Comparison of ENCODE assay signal across 16 mouse cellular contexts in genomic region chr16:57563453-57563852, GRCm38 (mm10). TPM values are rescaled to one million over a fixed set of nuclear protein-coding genes. Genes with fewer than 3 reads are reported as not detected.
DNase-seq lines count a peak whose midpoint lies in the region; ATAC-seq and TF ChIP-seq lines count a peak whose summit lies in the region.
"Had no signal": no experiment of that assay in that cellular context is flagged by ENCODE, and none has a peak within 500 bp of the region (broad histone marks: within the 10 kb centered on the region; RNA-seq: fewer than 3 reads in every experiment).

No protein-coding gene starts in this region.

- no peaks in the 10 kb centered on the region; the same call in 1 of the 2 replicates for H3K36me3 ChIP-seq in heart, embryonic 15.5 days
- no peaks in the 10 kb centered on the region for H3K36me3 ChIP-seq in heart, embryonic 10.5 days
- H3K36me3 ChIP-seq in liver, adult 2 months (ENCODE audit: control insufficient read depth, insufficient read depth, low read length) = no peaks in the 10 kb centered on the region
- H3K36me3 ChIP-seq in liver, embryonic 11.5 days (ENCODE audit: control insufficient read depth, insufficient read depth, low read length) = no peaks in the 10 kb centered on the region
- peaks cover 3% of the 10 kb centered on the region for H3K36me3 ChIP-seq in myocyte (ENCODE audit: control insufficient read depth, insufficient read depth)
- H3K36me3 ChIP-seq: hindbrain, embryonic 15.5 days; midbrain, embryonic 15.5 days had no signal

- DNase-seq in heart, embryonic 10.5 days (ENCODE audit: low spot score) = no peak
- DNase-seq in liver, adult 2 months (ENCODE audit: extremely low read depth, low read depth, low spot score) = peak; percentile 37
- no peak for DNase-seq in liver, embryonic 11.5 days (ENCODE audit: low spot score)
- DNase-seq in NIH3T3 (ENCODE audit: low read depth) = peak; percentile 67
- DNase-seq in embryo, embryonic 10 days (ENCODE audit: low spot score) = no peak
- DNase-seq in adrenal gland, postnatal 4 days (ENCODE audit: low spot score in 2 of 2) = no peak
- DNase-seq: adrenal gland, adult 2 months; cerebellum, adult 9-10 months; thymus, postnatal 4 days had no signal

- H3K9ac ChIP-seq in heart, embryonic 15.5 days = no peak overlapping the region
- H3K9ac ChIP-seq in liver, adult 2 months (ENCODE audit: low read depth, low read length) = no peak overlapping the region
- no peak overlapping the region for H3K9ac ChIP-seq in liver, embryonic 11.5 days (ENCODE audit: low read depth, low read length)
- H3K9ac ChIP-seq: hindbrain, embryonic 15.5 days; limb, embryonic 15.5 days; midbrain, embryonic 15.5 days had no signal

- H3K4me2 ChIP-seq in heart, embryonic 15.5 days = no peak overlapping the region
- H3K4me2 ChIP-seq in liver, embryonic 11.5 days = no peak overlapping the region
- H3K4me2 ChIP-seq in myocyte (ENCODE audit: low read depth) = peak overlapping the region; percentile 13
- H3K4me2 ChIP-seq: hindbrain, embryonic 15.5 days; limb, embryonic 15.5 days; midbrain, embryonic 15.5 days had no signal

- no peak for TF ChIP-seq CTCF in liver, adult 2 months (IDR thresholded peaks at IDR 0.05; ENCODE audit: low read depth, low read length)

- peaks cover 16% of the 10 kb centered on the region for H3K4me1 ChIP-seq in heart, embryonic 15.5 days (replicated peaks)
- peaks cover 7% of the 10 kb centered on the region; the same call in 1 of the 2 replicates for H3K4me1 ChIP-seq in heart, embryonic 10.5 days
- H3K4me1 ChIP-seq in liver, adult 2 months (ENCODE audit: control insufficient read depth, insufficient read depth, low read length) = no peaks in the 10 kb centered on the region; the same call in 1 of the 2 replicates
- H3K4me1 ChIP-seq in liver, embryonic 11.5 days (replicated peaks; ENCODE audit: control insufficient read depth, insufficient read depth, low read length) = no peaks in the 10 kb centered on the region
- H3K4me1 ChIP-seq: hindbrain, embryonic 15.5 days; midbrain, embryonic 15.5 days had no signal

- ATAC-seq in heart, embryonic 15.5 days (replicated peaks; ENCODE audit: insufficient number of reproducible peaks, insufficient read depth, low FRiP score, low read depth) = peak; percentile 53; the same call in 1 of the 2 replicates
- ATAC-seq in liver, embryonic 11.5 days (replicated peaks; ENCODE audit: low FRiP score) = no peak
- ATAC-seq: midbrain, embryonic 15.5 days had no signal

- H3K27ac ChIP-seq in heart, embryonic 15.5 days = peak overlapping the region; percentile 41
- H3K27ac ChIP-seq in heart, embryonic 10.5 days = no peak overlapping the region
- no peak overlapping the region for H3K27ac ChIP-seq in liver, adult 2 months (replicated peaks; ENCODE audit: insufficient read depth, low read depth, low read length)
- no peak overlapping the region for H3K27ac ChIP-seq in liver, embryonic 11.5 days (ENCODE audit: low read depth, low read length)
- H3K27ac ChIP-seq: hindbrain, embryonic 15.5 days; limb, embryonic 15.5 days; macrophage; midbrain, embryonic 15.5 days had no signal

- TF ChIP-seq POLR2A in liver, adult 2 months (IDR thresholded peaks at IDR 0.05; ENCODE audit: extremely low read depth, insufficient read depth, low read length) = no peak
- TF ChIP-seq POLR2A in myocyte (IDR thresholded peaks at IDR 0.05; ENCODE audit: insufficient read length, low read depth) = no peak

- no peaks in the 10 kb centered on the region for H3K79me2 ChIP-seq in liver, adult 2 months (ENCODE audit: control insufficient read depth, insufficient read depth, low read length)
- peaks cover 89% of the 10 kb centered on the region for H3K79me2 ChIP-seq in myocyte (ENCODE audit: control insufficient read depth, insufficient read depth)

- H3K27me3 ChIP-seq in heart, embryonic 15.5 days = no peaks in the 10 kb centered on the region
- no peaks in the 10 kb centered on the region for H3K27me3 ChIP-seq in heart, embryonic 10.5 days (ENCODE audit: insufficient read depth, poor library complexity, severe bottlenecking)
- H3K27me3 ChIP-seq in liver, adult 2 months (ENCODE audit: control insufficient read depth, insufficient read depth, low read length) = no peaks in the 10 kb centered on the region
- no peaks in the 10 kb centered on the region for H3K27me3 ChIP-seq in liver, embryonic 11.5 days (replicated peaks; ENCODE audit: control insufficient read depth, insufficient read depth, low read length)
- H3K27me3 ChIP-seq in myocyte (ENCODE audit: control insufficient read depth, insufficient read depth, insufficient read length) = no peaks in the 10 kb centered on the region
- H3K27me3 ChIP-seq: CH12.LX; hindbrain, embryonic 15.5 days; limb, embryonic 15.5 days; midbrain, embryonic 15.5 days had no signal

- WGBS in heart, embryonic 15.5 days = 25% methylated on average over 3 of the region's 3 CpGs
- 63% methylated on average over 3 of the region's 3 CpGs for WGBS in heart, embryonic 10.5 days
- WGBS in liver, adult 2 months = 72% methylated on average over 3 of the region's 3 CpGs
- 70% methylated on average over 3 of the region's 3 CpGs for WGBS in liver, embryonic 11.5 days

- no peak overlapping the region for H3ac ChIP-seq in myocyte (ENCODE audit: control insufficient read depth, insufficient read length)

- no peaks in the 10 kb centered on the region for H3K9me3 ChIP-seq in heart, embryonic 15.5 days (replicated peaks)
- H3K9me3 ChIP-seq in heart, embryonic 10.5 days = no peaks in the 10 kb centered on the region
- no peaks in the 10 kb centered on the region for H3K9me3 ChIP-seq in liver, embryonic 11.5 days (ENCODE audit: control insufficient read depth, low read length)
- H3K9me3 ChIP-seq: hindbrain, embryonic 15.5 days; limb, embryonic 15.5 days; midbrain, embryonic 15.5 days had no signal

- H3K4me3 ChIP-seq in heart, embryonic 15.5 days = no peak overlapping the region
- H3K4me3 ChIP-seq in heart, embryonic 10.5 days = no peak overlapping the region
- H3K4me3 ChIP-seq in liver, adult 2 months (ENCODE audit: insufficient read depth, low read depth, low read length) = no peak overlapping the region
- no peak overlapping the region for H3K4me3 ChIP-seq in liver, embryonic 11.5 days (ENCODE audit: low read depth, low read length)
- H3K4me3 ChIP-seq in myocyte = no peak overlapping the region
- H3K4me3 ChIP-seq: hindbrain, embryonic 15.5 days; limb, embryonic 15.5 days; midbrain, embryonic 15.5 days had no signal

TF ChIP-seq in myocyte, 11 proteins besides CTCF, POLR2A, EP300 and RAD21:
- no peak for TF ChIP-seq USF1 (IDR thresholded peaks at IDR 0.05; ENCODE audit: low read depth)
- 0 out of 2 replicates have a peak, but pooled peaks have one; percentile 11 for TF ChIP-seq CEBPB (IDR thresholded peaks at IDR 0.05; ENCODE audit: insufficient read depth, poor library complexity, severe bottlenecking)
- TF ChIP-seq E2F4 (IDR thresholded peaks at IDR 0.05; ENCODE audit: insufficient read depth) = no peak

RNA-seq across cellular contexts. Expression of gene Cmss1, which starts 43.2 kb away (rescaled TPM):
- polyA plus RNA-seq in heart, embryonic 15.5 days (2015; fragmentation: Nextera tagmentation; extraction: Ambion mirVana) = 33.8 and 35.4 TPM in 2 replicates
- polyA plus RNA-seq in heart, embryonic 10.5 days (2016; fragmentation: Nextera tagmentation; extraction: Ambion mirVana) = 36.2 and 43.7 TPM in 2 replicates
- 7.8 and 8.3 TPM in 2 replicates for total RNA-seq in liver, adult 2 months (2014; rRNA removed)
- 2.7 and 3.1 TPM in 2 replicates for polyA plus RNA-seq in liver, adult 2 months (2012; rRNA removed)
- 70.5 and 71.3 TPM in 2 replicates for polyA plus RNA-seq in liver, embryonic 11.5 days (2014; fragmentation: Nextera tagmentation; extraction: Ambion mirVana)
- polyA plus RNA-seq in myocyte (2012; fragmentation: generic; extraction: Trizol) = 26.5 TPM
- total RNA-seq in adrenal gland, postnatal 4 days (2021) = 10 to 100 TPM; 22.8 to 24.4 TPM

Comparison
In these comparisons a context has a peak if more than half of its experiments do, and no peak if none do; other contexts are left out.
1. DNase-seq: peak in liver, adult 2 months (single experiment) and NIH3T3 (single experiment); none in heart, embryonic 10.5 days (single experiment), liver, embryonic 11.5 days (single experiment), embryo, embryonic 10 days (single experiment) and adrenal gland, postnatal 4 days (0 of 2).